Mouse (Mus musculus): ENCODE measurements around the gene Kcnmb1. TPM values are rescaled to one million over a fixed set of nuclear protein-coding genes. Genes with fewer than 3 reads are reported as not detected.

Gene Kcnmb1
- polyA plus RNA-seq, 1 experiment from 2014 or later = 0.36 TPM

- ATAC-seq (ENCODE audit: low FRiP score) = no peak
- Histone ChIP-seq H3K4me1 (no peaks in the 10 kb centered on the region), H3K36me3 (no peaks in the 10 kb centered on the region), H3K27me3 (replicated peaks) (no peaks in the 10 kb centered on the region), H3K27ac (replicated peaks) (no peak overlapping the region), H3K4me3 (replicated peaks) (no peak overlapping the region), H3K9ac (replicated peaks) (no peak overlapping the region), H3K9me3 (replicated peaks) (no peaks in the 10 kb centered on the region), H3K4me2 (no peak overlapping the region)
- WGBS = 86% methylated on average over 4 of the region's 4 CpGs
Observed at GRCm38 (mm10) chr11:33946501-33946900, 16.3 kb upstream of the Kcnmb1 start.

- no peak for ATAC-seq (ENCODE audit: low FRiP score)
- Histone ChIP-seq H3K27me3 (replicated peaks) (no peaks in the 10 kb centered on the region), H3K4me1 (no peaks in the 10 kb centered on the region), H3K27ac (replicated peaks) (no peak overlapping the region), H3K36me3 (no peaks in the 10 kb centered on the region), H3K9ac (replicated peaks) (no peak overlapping the region), H3K4me3 (replicated peaks) (no peak overlapping the region), H3K4me2 (no peak overlapping the region), H3K9me3 (replicated peaks) (no peaks in the 10 kb centered on the region)
- 50% methylated on average over 5 of the region's 5 CpGs for WGBS
Observed at GRCm38 (mm10) chr11:33951155-33951554, 11.7 kb upstream of the Kcnmb1 start.

DNA sequence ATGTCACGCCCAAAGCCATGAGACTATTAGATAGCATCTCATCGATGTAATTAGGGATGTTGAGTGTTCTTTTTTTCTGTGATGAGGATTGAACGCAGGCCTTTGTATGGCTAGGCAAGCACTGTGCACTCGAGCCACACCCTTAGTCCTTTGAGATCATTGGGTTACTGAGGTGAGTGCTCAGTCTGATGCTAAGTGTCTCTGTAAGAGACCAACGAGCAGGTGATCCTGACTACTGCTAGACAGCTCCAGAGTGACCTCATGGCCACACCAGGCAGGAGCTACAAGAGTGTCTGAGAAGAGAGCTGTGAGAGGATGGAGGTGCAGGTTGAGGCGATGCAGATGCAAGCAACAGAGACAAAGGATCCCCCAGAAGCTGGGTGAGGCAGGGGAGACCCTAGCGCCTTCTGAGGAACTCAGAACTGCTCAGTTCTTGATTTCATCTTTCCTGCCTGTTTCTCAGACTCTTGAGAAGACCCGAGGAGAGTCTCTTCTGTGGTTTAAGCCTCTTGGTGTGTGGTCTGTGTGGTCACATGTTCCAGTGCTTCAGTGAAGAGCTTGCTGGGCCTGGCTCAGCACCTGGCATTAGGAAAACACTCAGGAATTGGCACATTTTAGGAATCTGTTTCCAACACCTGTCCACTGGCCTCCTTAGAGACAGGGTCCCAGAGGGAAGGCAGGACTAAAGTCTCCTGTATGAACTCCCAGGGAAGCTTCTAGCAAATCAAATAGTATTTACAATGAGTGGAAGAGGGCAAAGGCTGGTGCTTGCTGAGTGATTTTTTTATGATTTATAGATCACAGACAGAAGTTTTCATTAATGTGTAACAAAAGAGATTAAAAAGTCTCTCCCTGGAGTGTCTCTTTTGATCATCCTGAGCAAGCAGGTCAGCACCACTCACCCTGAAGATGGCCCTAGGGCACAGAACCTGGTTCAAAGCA is 10.9 kb upstream of the Kcnmb1 start:
- no peaks in the 10 kb centered on the region; the same call in 1 of the 2 replicates for H3K4me1 ChIP-seq
- H3K27ac ChIP-seq (replicated peaks) = no peak overlapping the region
- H3K9me3 ChIP-seq (replicated peaks) = no peaks in the 10 kb centered on the region
- H3K4me3 ChIP-seq (replicated peaks) = no peak overlapping the region
- no peaks in the 10 kb centered on the region for H3K27me3 ChIP-seq (replicated peaks)
- ATAC-seq (ENCODE audit: low FRiP score) = no peak
- H3K9ac ChIP-seq (replicated peaks) = no peak overlapping the region
- WGBS = 89% methylated on average over 8 of the region's 8 CpGs
- H3K4me2 ChIP-seq = no peak overlapping the region
- H3K36me3 ChIP-seq = no peaks in the 10 kb centered on the region

DNA sequence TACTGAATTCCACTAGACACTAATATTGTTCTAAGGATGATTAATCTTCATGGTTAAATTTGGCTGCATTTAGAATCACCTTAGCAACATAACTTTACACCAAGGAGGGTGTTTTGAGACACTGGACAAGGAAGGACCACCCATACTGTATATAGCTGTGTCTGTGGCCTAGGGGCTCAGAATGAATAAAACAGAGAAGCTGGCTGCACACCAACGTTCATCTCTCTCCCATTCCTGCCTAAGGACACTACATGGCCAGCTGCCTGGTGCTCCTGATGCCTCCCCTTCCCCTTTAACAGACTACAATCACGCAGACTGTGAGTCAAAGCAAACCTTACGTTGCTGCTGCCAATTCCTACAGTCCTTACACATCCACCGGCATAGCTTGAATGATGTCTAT is 6.8 kb upstream of the Kcnmb1 start:
- peaks cover 6% of the 10 kb centered on the region for H3K4me1 ChIP-seq
- no peak overlapping the region for H3K9ac ChIP-seq (replicated peaks)
- H3K27me3 ChIP-seq (replicated peaks) = no peaks in the 10 kb centered on the region
- no peak overlapping the region for H3K27ac ChIP-seq (replicated peaks)
- no peaks in the 10 kb centered on the region for H3K9me3 ChIP-seq (replicated peaks)
- 61% methylated on average over 4 of the region's 4 CpGs for WGBS
- H3K4me3 ChIP-seq (replicated peaks) = no peak overlapping the region
- no peak for ATAC-seq (ENCODE audit: low FRiP score)
- H3K4me2 ChIP-seq = no peak overlapping the region
- H3K36me3 ChIP-seq = no peaks in the 10 kb centered on the region

- Histone ChIP-seq H3K4me3 (replicated peaks) (no peak overlapping the region), H3K4me1 (peaks cover 6% of the 10 kb centered on the region), H3K9me3 (replicated peaks) (no peaks in the 10 kb centered on the region), H3K4me2 (no peak overlapping the region), H3K27me3 (replicated peaks) (no peaks in the 10 kb centered on the region), H3K9ac (replicated peaks) (no peak overlapping the region), H3K27ac (replicated peaks) (no peak overlapping the region; the same call in 1 of the 2 replicates), H3K36me3 (no peaks in the 10 kb centered on the region)
- 82% methylated on average over 5 of the region's 5 CpGs for WGBS
- ATAC-seq (ENCODE audit: low FRiP score) = no peak
Observed at GRCm38 (mm10) chr11:33956623-33957022, 6.2 kb upstream of the Kcnmb1 start.

DNA sequence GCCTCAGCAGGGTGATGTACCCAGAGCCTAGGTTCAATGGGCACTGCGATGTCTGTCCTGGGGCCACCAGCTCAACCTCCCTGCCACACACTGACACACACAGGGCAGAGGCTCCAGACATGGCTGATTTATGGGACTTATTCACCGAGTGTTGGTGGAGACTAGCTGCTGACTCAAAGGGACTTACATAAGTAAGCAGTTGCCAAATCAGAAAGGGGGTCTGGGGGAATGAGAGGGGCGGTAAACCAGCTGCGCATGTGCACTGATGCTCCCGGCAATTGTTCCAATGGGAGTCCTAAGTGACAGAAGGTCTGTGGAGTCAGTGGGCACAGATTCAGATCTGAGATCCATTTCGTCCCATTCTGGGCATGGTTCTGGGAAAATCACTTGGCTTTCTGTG is 5.2 kb upstream of the Kcnmb1 start:
- Histone ChIP-seq H3K27me3 (replicated peaks) (no peaks in the 10 kb centered on the region), H3K36me3 (no peaks in the 10 kb centered on the region), H3K9me3 (replicated peaks) (no peaks in the 10 kb centered on the region), H3K4me3 (replicated peaks) (no peak overlapping the region), H3K27ac (replicated peaks) (peak overlapping the region; percentile 15; the same call in 1 of the 2 replicates), H3K9ac (replicated peaks) (no peak overlapping the region), H3K4me1 (peaks cover 6% of the 10 kb centered on the region), H3K4me2 (no peak overlapping the region)
- 35% methylated on average over 6 of the region's 6 CpGs for WGBS
- ATAC-seq (ENCODE audit: low FRiP score) = peak; percentile 62

GRCm38 (mm10) chr11:33958713-33959112 is 4.1 kb upstream of the Kcnmb1 start:
- no peak for ATAC-seq (ENCODE audit: low FRiP score)
- Histone ChIP-seq H3K4me1 (peaks cover 10% of the 10 kb centered on the region), H3K27ac (replicated peaks) (no peak overlapping the region), H3K9ac (replicated peaks) (no peak overlapping the region), H3K4me2 (no peak overlapping the region), H3K4me3 (replicated peaks) (no peak overlapping the region), H3K27me3 (replicated peaks) (no peaks in the 10 kb centered on the region), H3K36me3 (no peaks in the 10 kb centered on the region), H3K9me3 (replicated peaks) (no peaks in the 10 kb centered on the region)
- WGBS = 87% methylated on average over 8 of the region's 8 CpGs

DNA sequence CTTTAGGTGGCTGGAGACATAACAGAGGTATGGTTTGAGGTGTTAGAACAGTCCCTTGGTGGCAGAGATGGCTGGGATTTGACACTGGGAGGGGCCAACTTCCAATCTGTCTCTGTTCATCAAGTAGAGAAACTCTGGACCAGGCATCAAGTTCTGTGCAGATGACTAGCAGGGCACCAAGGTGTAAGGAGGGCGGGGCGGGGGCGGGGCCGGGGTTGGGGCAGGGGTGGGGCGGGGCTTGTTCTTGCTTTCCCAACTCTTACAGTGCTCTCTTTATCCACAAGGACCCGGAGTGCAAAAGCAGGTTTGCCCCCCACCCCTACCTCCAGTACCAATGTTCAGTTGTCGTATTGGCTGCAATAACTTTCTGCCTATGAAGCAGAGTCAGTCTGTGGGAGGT is 635 bp upstream of the Kcnmb1 start:
- Histone ChIP-seq H3K4me1 (peaks cover 10% of the 10 kb centered on the region), H3K27ac (replicated peaks) (no peak overlapping the region), H3K27me3 (replicated peaks) (no peaks in the 10 kb centered on the region), H3K4me3 (replicated peaks) (no peak overlapping the region), H3K4me2 (no peak overlapping the region), H3K36me3 (no peaks in the 10 kb centered on the region), H3K9ac (replicated peaks) (no peak overlapping the region), H3K9me3 (replicated peaks) (no peaks in the 10 kb centered on the region)
- WGBS = 49% methylated on average over 7 of the region's 7 CpGs
- no peak for ATAC-seq (ENCODE audit: low FRiP score)

DNA sequence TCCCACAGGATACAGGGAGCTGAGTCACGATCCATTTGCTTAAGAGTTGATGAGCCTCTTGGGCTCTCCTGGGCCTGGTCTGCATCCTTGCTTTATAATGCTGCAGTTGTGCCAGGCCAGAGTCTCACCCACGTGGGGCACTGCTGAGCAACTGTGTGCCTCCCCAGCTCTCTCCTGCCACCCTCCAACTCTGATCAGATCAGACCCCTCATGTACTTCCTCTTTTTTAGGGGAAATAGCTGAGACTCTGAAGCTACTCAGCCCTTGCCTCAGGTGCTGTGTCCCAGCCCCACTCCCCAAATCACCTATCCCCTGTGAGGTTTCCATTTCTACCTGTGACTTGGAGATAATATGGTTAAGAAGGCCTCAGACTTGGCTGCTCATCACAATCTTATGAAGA is 2.6 kb downstream of the Kcnmb1 start:
- Histone ChIP-seq H3K4me2 (no peak overlapping the region), H3K4me1 (peaks cover 4% of the 10 kb centered on the region; the same call in 1 of the 2 replicates), H3K36me3 (no peaks in the 10 kb centered on the region), H3K9ac (replicated peaks) (no peak overlapping the region), H3K27me3 (replicated peaks) (no peaks in the 10 kb centered on the region), H3K27ac (replicated peaks) (no peak overlapping the region), H3K9me3 (replicated peaks) (no peaks in the 10 kb centered on the region), H3K4me3 (replicated peaks) (no peak overlapping the region)
- ATAC-seq (ENCODE audit: low FRiP score) = no peak
- WGBS = 47% methylated on average over 2 of the region's 2 CpGs

GRCm38 (mm10) chr11:33967708-33968107 is 4.9 kb downstream of the Kcnmb1 start:
- Histone ChIP-seq H3K4me1 (peaks cover 4% of the 10 kb centered on the region; the same call in 1 of the 2 replicates), H3K27ac (replicated peaks) (no peak overlapping the region), H3K9ac (replicated peaks) (no peak overlapping the region), H3K4me2 (no peak overlapping the region), H3K27me3 (replicated peaks) (no peaks in the 10 kb centered on the region), H3K36me3 (no peaks in the 10 kb centered on the region), H3K4me3 (replicated peaks) (no peak overlapping the region), H3K9me3 (replicated peaks) (no peaks in the 10 kb centered on the region)
- 92% methylated on average over 4 of the region's 4 CpGs for WGBS
- no peak for ATAC-seq (ENCODE audit: low FRiP score)

DNA sequence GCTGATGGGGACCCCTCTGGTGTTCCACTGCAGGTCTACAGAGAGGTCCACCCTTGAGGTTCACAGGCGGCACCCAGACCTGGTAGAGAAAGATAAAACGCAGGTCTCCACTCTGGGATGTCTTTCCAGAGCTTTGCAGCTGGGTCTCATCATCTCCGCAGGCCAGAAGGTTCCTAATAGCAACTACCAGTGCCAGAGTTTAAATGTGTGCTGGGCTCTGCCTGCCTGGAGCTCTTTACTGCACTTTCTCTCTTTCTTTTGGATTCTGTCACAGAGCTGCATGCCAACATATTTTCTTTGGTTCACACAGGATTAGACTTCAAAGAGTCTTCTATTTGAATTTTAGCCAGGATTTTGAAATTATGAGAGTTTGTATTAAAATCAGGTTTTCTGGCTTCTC is 6.4 kb downstream of the Kcnmb1 start:
- Histone ChIP-seq H3K36me3 (no peaks in the 10 kb centered on the region), H3K4me3 (replicated peaks) (no peak overlapping the region), H3K27me3 (replicated peaks) (no peaks in the 10 kb centered on the region), H3K4me2 (no peak overlapping the region), H3K9me3 (replicated peaks) (no peaks in the 10 kb centered on the region), H3K9ac (replicated peaks) (no peak overlapping the region), H3K27ac (replicated peaks) (no peak overlapping the region), H3K4me1 (no peaks in the 10 kb centered on the region)
- 79% methylated on average over 3 of the region's 3 CpGs for WGBS
- ATAC-seq (ENCODE audit: low FRiP score) = no peak

DNA sequence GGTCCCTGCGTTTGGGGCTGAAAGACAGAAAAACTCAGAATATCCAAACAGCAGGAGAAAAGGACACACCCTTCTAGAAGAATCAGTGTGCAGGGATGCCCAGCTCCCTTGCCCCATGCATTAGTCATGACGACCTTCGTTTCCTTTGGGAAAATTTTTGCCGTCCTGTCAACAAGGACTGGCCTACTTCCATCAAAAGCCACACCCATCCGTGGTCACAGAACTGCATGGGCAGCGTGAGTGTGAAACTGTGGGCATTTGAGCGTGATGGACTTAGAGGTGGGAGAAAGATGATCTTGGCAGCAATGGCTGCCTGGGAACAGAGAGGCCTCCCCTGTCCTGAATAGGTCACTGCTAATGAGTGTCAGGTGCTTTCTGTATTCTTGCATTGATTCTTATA is 9.3 kb downstream of the Kcnmb1 start:
- H3K4me3 ChIP-seq (replicated peaks) = no peak overlapping the region

More for the DNA sequence above, 9.3 kb downstream of the Kcnmb1 start:
- Histone ChIP-seq H3K36me3 (no peaks in the 10 kb centered on the region), H3K9me3 (replicated peaks) (no peaks in the 10 kb centered on the region), H3K9ac (replicated peaks) (no peak overlapping the region), H3K4me1 (no peaks in the 10 kb centered on the region), H3K27me3 (replicated peaks) (no peaks in the 10 kb centered on the region), H3K4me2 (no peak overlapping the region), H3K27ac (replicated peaks) (no peak overlapping the region)
- 89% methylated on average over 7 of the region's 7 CpGs for WGBS
- no peak for ATAC-seq (ENCODE audit: low FRiP score)

Measured in neural tube, embryonic 15.5 days (tissue).